Comparison of ENCODE assay signal across 9 mouse cellular contexts in genomic region chr11:11742626-11743025, GRCm38 (mm10). TPM values are rescaled to one million over a fixed set of nuclear protein-coding genes. Genes with fewer than 3 reads are reported as not detected.
A peak's percentile ranks its signal among the peaks of the same experiment; 100 is the strongest.
DNase-seq lines count a peak whose midpoint lies in the region; ATAC-seq and TF ChIP-seq lines count a peak whose summit lies in the region.
"Had no signal": no experiment of that assay in that cellular context is flagged by ENCODE, and none has a peak within 500 bp of the region (broad histone marks: within the 10 kb centered on the region; RNA-seq: fewer than 3 reads in every experiment).

No protein-coding gene starts in this region.

- no peak for TF ChIP-seq EP300 in heart, adult 2 months (IDR thresholded peaks at IDR 0.05; ENCODE audit: insufficient read depth, low read depth, low read length)

- no peaks in the 10 kb centered on the region for H3K4me1 ChIP-seq in heart, adult 2 months (ENCODE audit: control insufficient read depth, insufficient read depth, low read length)
- H3K4me1 ChIP-seq: limb, embryonic 13.5 days had no signal

- H3K79me2 ChIP-seq in heart, adult 2 months (replicated peaks; ENCODE audit: control insufficient read depth, insufficient read depth, low read length) = no peaks in the 10 kb centered on the region

- no peak overlapping the region for H3K9ac ChIP-seq in heart, adult 2 months (ENCODE audit: low read depth, low read length)
- H3K9ac ChIP-seq: limb, embryonic 13.5 days had no signal

- DNase-seq in heart, adult 2 months = no peak
- DNase-seq in heart, adult 8-10 months (ENCODE audit: low spot score) = no peak
- DNase-seq in 416B (ENCODE audit: low read depth) (peak; percentile 89), ZHBTc4 (ENCODE audit: low read depth, low spot score) (peak; percentile 70)
- peak; percentile 83 for DNase-seq in thymus, postnatal 25 days
- no peak for DNase-seq in urinary bladder, adult 18-20 months (ENCODE audit: low spot score in 2 of 2)

- 18% methylated on average over 2 of the region's 2 CpGs for WGBS in heart, adult 2 months

- peak; percentile 68 to 80; a peak in 3 of 4 replicates for ATAC-seq in hematopoietic stem cell, adult 5-6 weeks (replicated peaks in 1 of 2; ENCODE audit: insufficient read depth in 1 of 2, low FRiP score in 2 of 2, low TSS enrichment in 1 of 2, low read depth in 1 of 2, poor library complexity in 2 of 2, severe bottlenecking in 2 of 2)
- peak; percentile 88 for ATAC-seq in megakaryocyte, adult 5-6 weeks (ENCODE audit: poor library complexity, severe bottlenecking)

- no peak for TF ChIP-seq POLR2A in heart, adult 2 months (IDR thresholded peaks at IDR 0.05; ENCODE audit: insufficient read depth, low read depth, low read length)

- no peak overlapping the region for H3K27ac ChIP-seq in heart, adult 2 months
- H3K27ac ChIP-seq: limb, embryonic 13.5 days had no signal

- no peak overlapping the region for H3K4me3 ChIP-seq in heart, adult 2 months
- H3K4me3 ChIP-seq: limb, embryonic 13.5 days had no signal

- no peaks in the 10 kb centered on the region for H3K36me3 ChIP-seq in heart, adult 2 months (ENCODE audit: control insufficient read depth, insufficient read depth, low read length)
- H3K36me3 ChIP-seq: limb, embryonic 13.5 days had no signal

- TF ChIP-seq CTCF in heart, adult 2 months (IDR thresholded peaks at IDR 0.05) = peak; percentile 64

- H3K27me3 ChIP-seq in heart, adult 2 months (ENCODE audit: control insufficient read depth, insufficient read depth, low read length) = no peaks in the 10 kb centered on the region
- H3K27me3 ChIP-seq: limb, embryonic 13.5 days had no signal

- intact Hi-C loops in heart, adult 2 months (cut with DNase I) = loop anchor here (2.0 kb wide), 1 partner anchor 186 kb away; no protein-coding TSS in a partner anchor

RNA-seq across cellular contexts. Expression of gene Ikzf1, which starts 57.8 kb away (rescaled TPM):
- 1 to 10 TPM; 1.8 to 2.0 TPM for total RNA-seq in heart, adult 2 months (2021)
- 1.7 and 3.7 TPM in 2 replicates for polyA plus RNA-seq in heart, adult 2 months (2012; rRNA removed)
- 1 to 10 TPM in 3 of 4 experiments, under 1 TPM in 1; 0.92 to 1.7 (median 1.4) TPM for total RNA-seq in heart, adult 8-10 months (2022)
- 100 and 110 TPM in 2 replicates for total RNA-seq in hematopoietic stem cell, adult 5-6 weeks (2017)
- 217 and 226 TPM in 2 replicates for total RNA-seq in megakaryocyte, adult 5-6 weeks (2015)
- 80.8 and 104 TPM in 2 replicates for total RNA-seq in megakaryocyte, adult 5-6 weeks (2017)

Comparison
In these comparisons a context has a peak if more than half of its experiments do, and no peak if none do; other contexts are left out.
1. DNase-seq: peak in 416B (single experiment), ZHBTc4 (single experiment) and thymus, postnatal 25 days (single experiment); none in heart, adult 2 months (0 of 2), heart, adult 8-10 months (single experiment) and urinary bladder, adult 18-20 months (0 of 2).
2. RNA of gene Ikzf1, which starts 57.8 kb away (total RNA-seq): 80.8 to 226 TPM in megakaryocyte, adult 5-6 weeks and 100 to 110 TPM in hematopoietic stem cell, adult 5-6 weeks; 1.8 to 2.0 TPM in heart, adult 2 months and 0.92 to 1.7 TPM in heart, adult 8-10 months; every median in the first group is over 10 times any median in the second.